Mouse (Mus musculus) kidney, adult 18-20 months (tissue): Measurements from ENCODE around the gene Fam161a.

Experiments used
- DNase-seq: peaks from one replicate; pipeline ENCODE4 v3.0.0; 2021

Fam161a gene

GRCm38 (mm10) chr11:23007481-23008180 is at the start of gene Fam161a:
Gene Fam161a (plus strand): TSS chr11:23007531.
- peak; percentile 77 for DNase-seq

GRCm38 (mm10) chr11:22957791-22958374 is 49.4 kb upstream of the Fam161a start:
- no peak for DNase-seq

- no peak for DNase-seq
Measured at GRCm38 (mm10) chr11:22962101-22962500, 45.2 kb upstream of the Fam161a start.

GRCm38 (mm10) chr11:22964401-22964800 is 42.9 kb upstream of the Fam161a start:
- DNase-seq = no peak

GRCm38 (mm10) chr11:22965503-22965902 is 41.8 kb upstream of the Fam161a start:
- DNase-seq = no peak

- no peak for DNase-seq
Measured at GRCm38 (mm10) chr11:22969486-22969885, 37.8 kb upstream of the Fam161a start.

GRCm38 (mm10) chr11:22970546-22970945 is 36.8 kb upstream of the Fam161a start:
- no peak for DNase-seq

- DNase-seq = peak; percentile 80
Measured at GRCm38 (mm10) chr11:22971835-22972709, 35.3 kb upstream of the Fam161a start, which contains the start of gene Zrsr1. Gene Zrsr1 (plus strand): TSS chr11:22972005.

- DNase-seq = peak; percentile 87
Measured at GRCm38 (mm10) chr11:22972746-22973526, 34.4 kb upstream of the Fam161a start.

- DNase-seq = no peak
Measured at GRCm38 (mm10) chr11:22973599-22973998, 33.7 kb upstream of the Fam161a start.

- DNase-seq = no peak
Measured at GRCm38 (mm10) chr11:22978215-22978614, 29.1 kb upstream of the Fam161a start.

- DNase-seq = no peak
Measured at GRCm38 (mm10) chr11:22978711-22979110, 28.6 kb upstream of the Fam161a start.

GRCm38 (mm10) chr11:22979221-22979620 is 28.1 kb upstream of the Fam161a start:
- no peak for DNase-seq

- no peak for DNase-seq
Measured at GRCm38 (mm10) chr11:22981041-22981440, 26.3 kb upstream of the Fam161a start.

GRCm38 (mm10) chr11:22981543-22981950 is 25.8 kb upstream of the Fam161a start:
- no peak for DNase-seq

GRCm38 (mm10) chr11:22981984-22982757 is 25.2 kb upstream of the Fam161a start, which contains the start of the genes Gm28048 and Commd1:
Gene Gm28048 (minus strand): TSS chr11:22982090.
Gene Commd1 (minus strand): TSS chr11:22982382.
- DNase-seq = peak; percentile 98

- DNase-seq = no peak
Measured at GRCm38 (mm10) chr11:22982846-22983245, 24.5 kb upstream of the Fam161a start.

GRCm38 (mm10) chr11:22985510-22985909 is 21.8 kb upstream of the Fam161a start:
- DNase-seq = no peak

GRCm38 (mm10) chr11:22987357-22987756 is 20.0 kb upstream of the Fam161a start:
- DNase-seq = no peak

GRCm38 (mm10) chr11:22989786-22990185 is 17.5 kb upstream of the Fam161a start:
- no peak for DNase-seq

GRCm38 (mm10) chr11:22990393-22991126 is 16.8 kb upstream of the Fam161a start, which contains the start of gene Cct4:
Gene Cct4 (plus strand): TSS chr11:22990519.
- DNase-seq = peak; percentile 95
